Mouse (Mus musculus): ENCODE measurements around the gene Rftn2. TPM values are rescaled to one million over a fixed set of nuclear protein-coding genes. Genes with fewer than 3 reads are reported as not detected.

The Rftn2 gene
- polyA plus RNA-seq, 1 experiment from 2014 or later = 13.6 TPM

- WGBS = 92% methylated on average over 4 of the region's 4 CpGs
- no peak overlapping the region for H3K9ac ChIP-seq (replicated peaks; ENCODE audit: low read depth)
- H3K36me3 ChIP-seq (ENCODE audit: insufficient read depth, low read length) = no peaks in the 10 kb centered on the region
- TF ChIP-seq EP300 (IDR thresholded peaks at IDR 0.05) (no peak), CTCF (IDR thresholded peaks at IDR 0.05) (no peak)
- no peaks in the 10 kb centered on the region for H3K9me3 ChIP-seq (ENCODE audit: low read length)
- no peaks in the 10 kb centered on the region for H3K4me1 ChIP-seq (ENCODE audit: insufficient read depth, low read depth, low read length)
- DNase-seq (ENCODE audit: low spot score) (no peak), ATAC-seq (no peak)
- no peak overlapping the region for H3K27ac ChIP-seq (ENCODE audit: low read length)
- no peak overlapping the region for H3K4me3 ChIP-seq (ENCODE audit: low read depth, low read length)
- H3K27me3 ChIP-seq (replicated peaks; ENCODE audit: insufficient read depth, low read length) = no peaks in the 10 kb centered on the region
- H3K4me2 ChIP-seq (replicated peaks; ENCODE audit: low read depth, low read length) = no peak overlapping the region
Measured at GRCm38 (mm10) chr1:55168591-55168990, 58.0 kb downstream of the Rftn2 start.

- no peak for TF ChIP-seq CTCF (IDR thresholded peaks at IDR 0.05)
- no peak for TF ChIP-seq EP300 (IDR thresholded peaks at IDR 0.05)
- Histone ChIP-seq H3K36me3 (ENCODE audit: insufficient read depth, low read length) (no peaks in the 10 kb centered on the region), H3K4me2 (replicated peaks; ENCODE audit: low read depth, low read length) (no peak overlapping the region), H3K4me1 (ENCODE audit: insufficient read depth, low read depth, low read length) (no peaks in the 10 kb centered on the region), H3K9ac (replicated peaks; ENCODE audit: low read depth) (no peak overlapping the region), H3K27me3 (replicated peaks; ENCODE audit: insufficient read depth, low read length) (no peaks in the 10 kb centered on the region), H3K4me3 (ENCODE audit: low read depth, low read length) (no peak overlapping the region), H3K9me3 (ENCODE audit: low read length) (no peaks in the 10 kb centered on the region), H3K27ac (ENCODE audit: low read length) (no peak overlapping the region)
- 76% methylated on average over 4 of the region's 4 CpGs for WGBS
- no peak for ATAC-seq
- no peak for DNase-seq (ENCODE audit: low spot score)
Measured at GRCm38 (mm10) chr1:55167560-55167959, 59.0 kb downstream of the Rftn2 start.

GRCm38 (mm10) chr1:55164005-55164404 is 62.6 kb downstream of the Rftn2 start:
- DNase-seq (ENCODE audit: low spot score) (peak; percentile 76), ATAC-seq (peak; percentile 82)
- no peak overlapping the region for H3K4me2 ChIP-seq (replicated peaks; ENCODE audit: low read depth, low read length)
- no peaks in the 10 kb centered on the region for H3K27me3 ChIP-seq (replicated peaks; ENCODE audit: insufficient read depth, low read length)
- H3K9ac ChIP-seq (replicated peaks; ENCODE audit: low read depth) = no peak overlapping the region
- H3K36me3 ChIP-seq (ENCODE audit: insufficient read depth, low read length) = no peaks in the 10 kb centered on the region
- no peaks in the 10 kb centered on the region for H3K9me3 ChIP-seq (ENCODE audit: low read length)
- TF ChIP-seq EP300 (IDR thresholded peaks at IDR 0.05) = no peak
- no peak for TF ChIP-seq CTCF (IDR thresholded peaks at IDR 0.05)
- 47% methylated on average over 5 of the region's 5 CpGs for WGBS
- no peak overlapping the region for H3K27ac ChIP-seq (ENCODE audit: low read length)
- H3K4me1 ChIP-seq (ENCODE audit: insufficient read depth, low read depth, low read length) = no peaks in the 10 kb centered on the region
- H3K4me3 ChIP-seq (ENCODE audit: low read depth, low read length) = no peak overlapping the region

DNA sequence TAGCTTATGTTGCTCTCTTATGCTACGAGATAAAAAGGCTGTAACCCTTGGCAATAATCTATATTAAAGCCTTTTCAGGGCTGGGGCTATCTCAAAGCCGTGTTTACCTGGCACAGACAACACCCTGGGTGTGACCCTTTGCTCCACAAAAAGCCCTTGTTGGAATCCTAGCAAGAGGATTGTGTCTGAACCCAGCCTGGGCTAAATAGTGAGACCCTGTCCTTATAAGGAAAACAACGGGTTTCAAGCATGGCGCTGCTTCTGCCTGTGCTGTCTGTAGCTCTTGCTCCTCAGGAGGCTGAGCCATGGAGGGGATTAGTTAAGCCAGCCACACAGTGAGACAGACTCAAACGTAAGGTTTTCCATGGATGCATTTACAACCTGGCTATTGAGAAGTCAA is 63.8 kb downstream of the Rftn2 start:
- Histone ChIP-seq H3K27me3 (replicated peaks; ENCODE audit: insufficient read depth, low read length) (no peaks in the 10 kb centered on the region), H3K9me3 (ENCODE audit: low read length) (no peaks in the 10 kb centered on the region), H3K27ac (ENCODE audit: low read length) (no peak overlapping the region), H3K36me3 (ENCODE audit: insufficient read depth, low read length) (no peaks in the 10 kb centered on the region; the same call in 1 of the 2 replicates), H3K4me1 (ENCODE audit: insufficient read depth, low read depth, low read length) (no peaks in the 10 kb centered on the region), H3K4me2 (replicated peaks; ENCODE audit: low read depth, low read length) (no peak overlapping the region), H3K9ac (replicated peaks; ENCODE audit: low read depth) (no peak overlapping the region), H3K4me3 (ENCODE audit: low read depth, low read length) (no peak overlapping the region)
- TF ChIP-seq CTCF (IDR thresholded peaks at IDR 0.05) = no peak
- no peak for TF ChIP-seq EP300 (IDR thresholded peaks at IDR 0.05)
- ATAC-seq = no peak
- WGBS = 69% methylated on average over 5 of the region's 5 CpGs
- no peak for DNase-seq (ENCODE audit: low spot score)

DNA sequence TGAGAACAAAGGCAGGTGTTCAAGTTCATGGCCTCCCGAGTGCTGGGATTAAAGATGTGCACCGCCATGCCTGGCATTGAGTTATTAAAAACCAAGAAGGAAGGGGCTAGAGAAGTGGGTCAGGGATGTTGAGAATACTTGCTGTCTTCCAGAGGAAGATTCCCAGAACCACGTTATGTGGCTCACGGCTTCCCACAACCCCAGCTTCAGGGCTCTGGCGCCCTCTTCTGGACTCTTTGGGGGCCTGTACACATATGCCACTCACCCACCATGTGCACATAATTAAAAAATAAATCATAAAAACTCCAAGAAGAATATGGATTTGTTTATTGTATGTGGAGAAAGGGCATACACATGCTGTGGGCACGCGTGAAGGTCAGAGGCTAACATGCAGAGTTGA is 64.7 kb downstream of the Rftn2 start:
- H3K27ac ChIP-seq (ENCODE audit: low read length) = no peak overlapping the region
- H3K36me3 ChIP-seq (ENCODE audit: insufficient read depth, low read length) = no peaks in the 10 kb centered on the region; the same call in 1 of the 2 replicates
- H3K27me3 ChIP-seq (replicated peaks; ENCODE audit: insufficient read depth, low read length) = no peaks in the 10 kb centered on the region
- H3K9ac ChIP-seq (replicated peaks; ENCODE audit: low read depth) = no peak overlapping the region
- 76% methylated on average over 7 of the region's 7 CpGs for WGBS
- H3K4me3 ChIP-seq (ENCODE audit: low read depth, low read length) = no peak overlapping the region
- H3K4me1 ChIP-seq (ENCODE audit: insufficient read depth, low read depth, low read length) = no peaks in the 10 kb centered on the region
- TF ChIP-seq EP300 (IDR thresholded peaks at IDR 0.05) (no peak), CTCF (IDR thresholded peaks at IDR 0.05) (peak; percentile 54)
- H3K9me3 ChIP-seq (ENCODE audit: low read length) = no peaks in the 10 kb centered on the region
- ATAC-seq (no peak), DNase-seq (ENCODE audit: low spot score) (peak; percentile 11)
- H3K4me2 ChIP-seq (replicated peaks; ENCODE audit: low read depth, low read length) = no peak overlapping the region

DNA sequence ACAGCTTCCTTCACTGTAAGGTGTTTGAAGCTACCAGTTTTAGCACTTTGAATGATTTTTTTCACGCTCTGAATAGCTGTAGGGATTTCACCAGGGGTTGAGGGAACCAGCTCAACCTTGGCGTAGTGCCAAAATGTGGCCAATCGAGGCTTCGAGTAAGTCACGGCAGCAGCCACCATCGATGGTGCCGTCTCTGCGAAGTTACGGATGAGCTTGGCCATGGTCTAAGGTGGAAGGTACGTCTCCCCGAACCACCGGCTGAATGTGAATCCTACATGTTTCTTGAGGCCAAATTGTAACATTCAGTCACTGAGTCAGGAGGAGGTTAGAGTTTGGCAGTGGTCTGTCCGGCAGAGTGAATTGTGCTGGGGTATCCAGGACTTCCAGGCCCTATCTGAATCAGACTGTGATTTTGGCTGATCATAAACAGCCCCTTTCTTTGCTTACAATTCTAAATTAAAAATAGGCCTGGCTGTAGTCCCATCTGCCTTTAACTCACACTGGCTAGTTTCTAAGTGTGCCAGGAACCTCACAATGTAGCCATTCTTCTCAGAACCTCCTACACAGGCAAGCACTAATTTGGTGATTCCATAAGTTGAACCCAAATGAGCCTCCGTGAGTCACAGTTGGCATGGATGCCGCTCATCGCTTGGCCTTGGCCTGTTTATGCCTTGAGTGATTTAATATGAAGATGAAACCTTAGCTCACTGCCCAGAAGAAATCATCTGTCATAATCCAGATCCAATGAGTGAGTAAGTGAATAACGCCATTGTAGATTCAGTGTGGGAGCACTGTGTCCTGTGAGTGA is 65.5 kb downstream of the Rftn2 start:
- DNase-seq (ENCODE audit: low spot score) = no peak
- Histone ChIP-seq H3K9ac (replicated peaks; ENCODE audit: low read depth) (no peak overlapping the region), H3K27ac (ENCODE audit: low read length) (no peak overlapping the region), H3K4me2 (replicated peaks; ENCODE audit: low read depth, low read length) (no peak overlapping the region), H3K9me3 (ENCODE audit: low read length) (no peaks in the 10 kb centered on the region), H3K36me3 (ENCODE audit: insufficient read depth, low read length) (peaks cover 5% of the 10 kb centered on the region; the same call in 1 of the 2 replicates), H3K4me1 (ENCODE audit: insufficient read depth, low read depth, low read length) (no peaks in the 10 kb centered on the region), H3K4me3 (ENCODE audit: low read depth, low read length) (no peak overlapping the region), H3K27me3 (replicated peaks; ENCODE audit: insufficient read depth, low read length) (no peaks in the 10 kb centered on the region)
- no peak for ATAC-seq
- WGBS = 88% methylated on average over 17 of the region's 17 CpGs
- TF ChIP-seq EP300 (IDR thresholded peaks at IDR 0.05) (no peak), CTCF (IDR thresholded peaks at IDR 0.05) (no peak)

All from lung, postnatal 0 days (tissue).